Mouse (Mus musculus) stomach, embryonic 16.5 days (tissue): ENCODE results near the gene Pgs1. TPM values are rescaled to one million over a fixed set of nuclear protein-coding genes. Genes with fewer than 3 reads are reported as not detected.

Experiments used
- ATAC-seq: fragments of 200-750 bp; cut with Nextera tagmentation; 2 replicates; pipeline ENCODE4 v1.8.0; 2017; ENCODE audit warnings: moderate number of reproducible peaks, moderate TSS enrichment; ENCODE audit not compliant: insufficient read depth, low FRiP score
- H3K27ac ChIP-seq: fragments of 300-500 bp; sonication (generic); 2 replicates; pipeline ENCODE4 v1.5.1; 2014; ENCODE audit warnings: low read length
- H3K27me3 ChIP-seq: fragments of 300-500 bp; sonication (generic); 2 replicates; pipeline ENCODE4 v1.6.1; 2014; ENCODE audit warnings: low read length, control low read depth, mixed read lengths; ENCODE audit not compliant: control insufficient read depth, insufficient read depth
- H3K36me3 ChIP-seq: fragments of 300-500 bp; sonication (generic); 2 replicates; pipeline ENCODE4 v1.6.1; 2014; ENCODE audit warnings: low read length; ENCODE audit not compliant: control insufficient read depth, insufficient read depth
- H3K4me1 ChIP-seq: fragments of 300-500 bp; sonication (generic); 2 replicates; pipeline ENCODE4 v1.6.1; 2014; ENCODE audit warnings: low read length, control low read depth, mixed read lengths; ENCODE audit not compliant: control insufficient read depth, insufficient read depth
- H3K4me2 ChIP-seq: fragments of 300-500 bp; sonication (generic); 2 replicates; pipeline ENCODE4 v1.6.1; 2014; ENCODE audit warnings: low read depth, low read length, mixed read lengths
- H3K4me3 ChIP-seq: fragments of 300-500 bp; sonication (generic); replicated peaks from 2 replicates; pipeline ENCODE4 v1.5.1; 2014; ENCODE audit warnings: mild to moderate bottlenecking, low read length
- H3K9ac ChIP-seq: fragments of 300-500 bp; sonication (generic); 2 replicates; pipeline ENCODE4 v1.6.1; 2014; ENCODE audit warnings: low read length
- H3K9me3 ChIP-seq: fragments of 300-500 bp; sonication (generic); replicated peaks from 2 replicates; pipeline ENCODE4 v1.6.1; 2016; ENCODE audit warnings: low read length, control low read depth; ENCODE audit not compliant: control insufficient read depth
- WGBS: fragments of 180-500 bp; shearing (Covaris S2); extraction: QIAGEN DNeasy Blood & Tissue Kit; methylation state at CpG from one replicate; pipeline ENCODE4 v1.1.7; 2014; 5-methylcytosine and 5-hydroxymethylcytosine counted together
- polyA plus RNA-seq: library from polyadenylated mRNA; unstranded; fragments of >200 nt; fragmentation: Nextera tagmentation; extraction: Ambion mirVana; gene quantifications from 2 replicates; pipeline ENCODE4 v1.2.1, GENCODE M21; 2015

Gene Pgs1
- polyA plus RNA-seq, 1 experiment from 2014 or later, result 32.1 TPM

DNA sequence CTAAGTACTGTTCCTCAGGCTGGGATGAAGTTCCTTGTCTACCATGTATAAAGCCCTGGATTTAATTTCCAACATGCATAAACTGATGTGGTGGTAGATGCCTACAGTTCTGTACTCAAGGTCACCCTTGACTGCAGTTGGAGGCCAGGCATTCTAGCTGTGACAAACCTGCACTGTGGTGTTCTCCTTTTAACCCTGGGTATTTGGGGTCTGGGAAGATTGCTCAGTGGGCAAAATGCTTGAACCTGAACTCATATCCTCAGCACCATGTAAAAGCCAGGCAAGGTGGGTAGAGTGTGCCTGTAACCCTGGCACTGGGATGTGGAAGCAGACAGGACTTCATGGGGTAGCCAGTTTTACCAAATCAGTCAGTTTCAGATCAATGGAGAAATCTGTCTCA lies 25.5 kb upstream of the Pgs1 start:
- H3K27ac ChIP-seq, result 0 out of 2 replicates have a peak overlapping the region, but pooled peaks have one; percentile 98
- H3K4me1 ChIP-seq, result peaks cover 50% of the 10 kb centered on the region
- H3K9ac ChIP-seq, result no peak overlapping the region
- H3K4me2 ChIP-seq, result no peak overlapping the region
- no peaks in the 10 kb centered on the region for H3K27me3 ChIP-seq
- no peak for ATAC-seq
- H3K9me3 ChIP-seq, result no peaks in the 10 kb centered on the region
- H3K4me3 ChIP-seq, result no peak overlapping the region
- H3K36me3 ChIP-seq, result no peaks in the 10 kb centered on the region

DNA sequence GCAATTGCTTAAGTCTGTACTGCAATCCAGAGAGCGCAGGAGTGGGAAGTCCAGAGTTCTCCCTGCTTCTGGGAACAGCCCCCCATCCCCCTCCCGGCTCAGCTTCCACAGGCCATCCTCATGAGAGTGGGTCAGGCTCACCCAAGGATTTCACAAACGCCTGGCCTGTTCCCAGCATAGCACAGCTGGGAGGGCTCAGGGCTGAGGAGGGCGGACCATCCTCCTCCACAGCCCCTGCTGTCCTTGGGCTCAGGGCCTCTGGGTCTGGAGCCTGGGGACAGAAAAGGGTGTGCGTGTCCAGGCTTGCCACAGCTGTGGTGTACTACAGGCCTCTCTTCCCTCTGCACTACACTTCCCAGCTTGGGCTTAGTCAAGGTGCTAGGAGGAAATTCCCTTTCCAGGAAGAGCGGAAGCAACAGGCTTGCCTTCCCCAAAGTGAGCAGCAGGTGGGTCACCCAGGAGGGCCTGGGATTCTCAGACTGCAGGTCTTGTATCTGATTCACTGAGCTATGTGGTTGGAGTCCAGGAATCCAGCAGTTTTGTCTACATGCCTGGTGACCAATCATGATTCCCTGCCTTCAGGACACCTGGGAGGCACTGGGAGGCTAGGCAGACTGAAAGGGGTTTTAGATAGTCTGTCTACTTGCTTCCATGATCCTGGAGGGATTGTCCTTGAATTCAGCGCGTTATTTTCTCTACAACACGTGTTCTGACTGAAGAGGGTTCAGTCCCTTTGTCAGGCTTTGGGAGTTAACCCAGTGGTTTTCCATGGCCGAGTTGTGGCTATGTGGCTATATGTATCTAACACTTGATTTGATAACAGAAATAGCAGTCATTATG lies 23.6 kb upstream of the Pgs1 start:
- Histone ChIP-seq H3K9ac (peak overlapping the region; percentile 61), H3K4me1 (peaks cover 68% of the 10 kb centered on the region)
- 25% methylated on average over 10 of the region's 10 CpGs for WGBS

GRCm38 (mm10) chr11:117963091-117963793 lies 22.9 kb upstream of the Pgs1 start:
- peak; percentile 93 for ATAC-seq
- Histone ChIP-seq H3K27ac (peak overlapping the region; percentile 98), H3K4me3 (peak overlapping the region; percentile 42), H3K9ac (peak overlapping the region; percentile 68), H3K27me3 (no peaks in the 10 kb centered on the region), H3K9me3 (no peaks in the 10 kb centered on the region), H3K4me1 (peaks cover 70% of the 10 kb centered on the region), H3K4me2 (peak overlapping the region; percentile 78), H3K36me3 (no peaks in the 10 kb centered on the region; the same call in 1 of the 2 replicates)
- under 1% methylated on average over 40 of the region's 40 CpGs for WGBS

More for the DNA sequence above, 23.6 kb upstream of the Pgs1 start:
- Histone ChIP-seq H3K36me3 (no peaks in the 10 kb centered on the region; the same call in 1 of the 2 replicates), H3K27ac (peak overlapping the region; percentile 98), H3K4me2 (peak overlapping the region; percentile 78; the same call in 1 of the 2 replicates), H3K4me3 (no peak overlapping the region), H3K27me3 (no peaks in the 10 kb centered on the region), H3K9me3 (no peaks in the 10 kb centered on the region)
- ATAC-seq, result peak; percentile 82

DNA sequence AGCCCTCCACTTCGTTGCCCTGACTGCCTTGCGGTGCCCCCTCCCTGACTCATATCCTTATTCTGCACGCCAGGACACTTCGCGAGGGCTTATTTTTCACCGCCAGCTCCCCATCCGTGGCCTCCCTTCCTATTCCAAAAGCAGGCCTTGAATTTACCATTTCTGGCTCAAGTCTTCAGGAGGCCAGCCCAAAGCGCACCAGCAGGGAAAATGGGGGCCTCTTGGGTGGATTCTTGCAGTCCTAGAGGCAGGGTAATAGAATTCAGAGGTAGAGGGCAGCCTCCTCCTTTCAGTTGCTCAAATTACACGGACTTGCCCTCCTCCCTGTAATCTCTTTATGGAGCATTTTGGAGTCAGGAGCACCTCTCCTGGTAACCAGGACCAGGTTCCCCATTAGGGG lies 22.2 kb upstream of the Pgs1 start:
- peak overlapping the region; percentile 98 for H3K27ac ChIP-seq
- no peaks in the 10 kb centered on the region for H3K27me3 ChIP-seq
- no peaks in the 10 kb centered on the region; the same call in 1 of the 2 replicates for H3K36me3 ChIP-seq
- no peak; the same call in 1 of the 2 replicates for ATAC-seq
- H3K4me2 ChIP-seq, result peak overlapping the region; percentile 78
- peak overlapping the region; percentile 42 for H3K4me3 ChIP-seq
- H3K9me3 ChIP-seq, result no peaks in the 10 kb centered on the region
- peak overlapping the region; percentile 68 for H3K9ac ChIP-seq
- peaks cover 66% of the 10 kb centered on the region for H3K4me1 ChIP-seq
- WGBS, result 1% methylated on average over 9 of the region's 9 CpGs

DNA sequence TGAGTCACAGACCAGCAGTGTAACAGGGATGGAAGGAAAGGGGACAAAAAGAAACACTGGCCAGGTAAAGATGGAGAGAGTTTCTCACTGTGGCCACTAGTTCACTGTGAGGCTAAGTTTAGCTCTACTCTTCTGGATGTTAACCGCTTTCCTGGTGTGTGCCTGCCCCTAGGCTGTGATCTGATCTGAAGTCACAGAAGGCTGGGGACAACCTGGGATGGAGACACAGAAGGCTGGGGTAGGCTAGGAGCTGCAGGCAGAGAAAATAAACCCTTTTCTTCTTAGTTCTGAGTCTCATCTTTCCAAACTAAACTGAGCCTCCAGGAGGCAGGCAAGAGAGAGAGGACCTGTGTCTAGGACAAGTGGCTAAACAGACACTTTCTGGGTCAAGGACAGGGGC lies 21.8 kb upstream of the Pgs1 start:
- ATAC-seq, result no peak
- H3K9me3 ChIP-seq, result no peaks in the 10 kb centered on the region
- WGBS, result 51% methylated on average over 1 of the region's 1 CpGs
- 0 out of 2 replicates have a peak overlapping the region, but pooled peaks have one; percentile 42 for H3K4me3 ChIP-seq
- peak overlapping the region; percentile 98 for H3K27ac ChIP-seq
- H3K4me1 ChIP-seq, result peaks cover 66% of the 10 kb centered on the region
- H3K36me3 ChIP-seq, result no peaks in the 10 kb centered on the region; the same call in 1 of the 2 replicates
- peak overlapping the region; percentile 78 for H3K4me2 ChIP-seq
- H3K9ac ChIP-seq, result peak overlapping the region; percentile 68
- H3K27me3 ChIP-seq, result no peaks in the 10 kb centered on the region

GRCm38 (mm10) chr11:117965052-117965451 lies 21.0 kb upstream of the Pgs1 start:
- Histone ChIP-seq H3K4me3 (no peak overlapping the region), H3K4me2 (no peak overlapping the region), H3K9me3 (no peaks in the 10 kb centered on the region), H3K27me3 (no peaks in the 10 kb centered on the region), H3K4me1 (peaks cover 62% of the 10 kb centered on the region), H3K9ac (0 out of 2 replicates have a peak overlapping the region, but pooled peaks have one; percentile 20), H3K36me3 (no peaks in the 10 kb centered on the region; the same call in 1 of the 2 replicates), H3K27ac (0 out of 2 replicates have a peak overlapping the region, but pooled peaks have one; percentile 6)
- ATAC-seq, result no peak
- 38% methylated on average over 7 of the region's 7 CpGs for WGBS

DNA sequence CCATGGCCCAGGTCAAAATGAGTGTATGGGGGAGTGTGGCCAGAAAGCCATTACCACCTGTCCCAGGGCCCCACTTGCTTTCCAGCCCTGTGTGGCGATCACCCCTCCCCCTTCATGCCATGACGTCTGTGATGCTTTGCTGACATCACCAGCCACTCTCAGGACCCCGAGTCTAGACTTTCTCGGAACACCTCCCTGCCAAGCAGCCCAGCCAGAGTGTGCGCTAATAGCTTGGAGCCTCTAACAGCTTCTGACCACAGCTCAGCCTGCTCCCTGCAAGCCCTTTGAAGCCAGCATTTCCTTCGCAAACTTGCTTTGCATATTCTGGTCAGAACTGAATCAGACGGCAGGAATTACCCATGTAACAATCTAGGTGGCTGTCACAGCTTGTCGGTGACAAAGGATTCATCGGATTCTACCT lies 20.5 kb upstream of the Pgs1 start:
- ATAC-seq, result no peak
- WGBS, result 36% methylated on average over 9 of the region's 9 CpGs
- no peak overlapping the region for H3K4me3 ChIP-seq
- peak overlapping the region; percentile 96; the same call in 1 of the 2 replicates for H3K9ac ChIP-seq
- H3K4me1 ChIP-seq, result peaks cover 63% of the 10 kb centered on the region
- no peaks in the 10 kb centered on the region for H3K27me3 ChIP-seq
- H3K4me2 ChIP-seq, result peak overlapping the region; percentile 95; the same call in 1 of the 2 replicates
- no peaks in the 10 kb centered on the region for H3K9me3 ChIP-seq
- H3K36me3 ChIP-seq, result no peaks in the 10 kb centered on the region; the same call in 1 of the 2 replicates
- H3K27ac ChIP-seq, result 0 out of 2 replicates have a peak overlapping the region, but pooled peaks have one; percentile 6

DNA sequence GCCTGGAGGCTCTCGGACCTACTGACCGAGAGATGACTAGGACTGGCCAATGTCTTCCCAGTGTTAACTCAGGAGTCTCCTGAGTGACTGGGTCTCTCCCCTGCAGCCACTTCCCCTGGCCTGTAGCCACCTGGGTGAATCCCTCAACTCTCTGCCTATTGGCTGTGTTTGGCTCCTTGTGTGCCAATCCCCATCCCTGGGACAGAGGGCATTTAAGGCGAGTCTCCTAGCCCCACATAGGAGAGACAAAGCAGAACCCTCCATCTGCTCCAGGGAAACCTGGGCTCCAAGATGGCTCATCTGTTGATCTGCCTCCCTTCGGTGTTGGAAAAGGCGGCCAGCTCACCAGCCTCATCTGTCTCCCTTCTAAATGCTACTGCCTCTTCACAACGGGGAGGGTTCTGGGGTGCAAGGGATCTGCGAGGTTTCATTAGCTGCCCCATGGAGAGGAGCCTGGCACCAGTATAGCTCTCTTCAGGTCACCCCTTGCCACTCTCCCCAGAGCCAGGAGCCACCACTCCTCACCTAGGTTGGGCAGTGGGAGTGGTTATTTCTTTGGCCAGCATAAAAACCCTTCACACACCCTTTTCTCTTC lies 19.5 kb upstream of the Pgs1 start:
- WGBS, result 56% methylated on average over 7 of the region's 7 CpGs
- H3K9ac ChIP-seq, result peak overlapping the region; percentile 96

More for the DNA sequence above, 19.5 kb upstream of the Pgs1 start:
- Histone ChIP-seq H3K4me3 (peak overlapping the region; percentile 73), H3K27me3 (no peaks in the 10 kb centered on the region), H3K4me1 (peaks cover 61% of the 10 kb centered on the region), H3K4me2 (peak overlapping the region; percentile 95), H3K36me3 (no peaks in the 10 kb centered on the region; the same call in 1 of the 2 replicates), H3K9me3 (no peaks in the 10 kb centered on the region), H3K27ac (no peak overlapping the region)
- ATAC-seq, result no peak
